Mouse (Mus musculus): ENCODE measurements around the gene Tkt. TPM values are rescaled to one million over a fixed set of nuclear protein-coding genes. Genes with fewer than 3 reads are reported as not detected.

Gene Tkt
- polyA plus RNA-seq, 2 experiments from 2014 or later: 231 to 349 TPM

- no peak for ATAC-seq
These were observed 38.8 kb downstream of the Tkt start for GRCm38 (mm10) chr14:30586780-30587461.

GRCm38 (mm10) chr14:30590041-30590645 is 42.0 kb downstream of the Tkt start:
- no peak for ATAC-seq

GRCm38 (mm10) chr14:30590918-30591317 is 42.8 kb downstream of the Tkt start:
- ATAC-seq: no peak

- ATAC-seq: peak; percentile 83
These were observed 43.3 kb downstream of the Tkt start for GRCm38 (mm10) chr14:30591417-30591816.

- ATAC-seq: no peak
These were observed 45.3 kb downstream of the Tkt start for GRCm38 (mm10) chr14:30593279-30594091.

GRCm38 (mm10) chr14:30594092-30594695 is 46.0 kb downstream of the Tkt start:
- ATAC-seq: no peak

GRCm38 (mm10) chr14:30595576-30596313 is 47.6 kb downstream of the Tkt start:
- no peak for ATAC-seq

GRCm38 (mm10) chr14:30596407-30596806 is 48.2 kb downstream of the Tkt start:
- no peak for ATAC-seq

- ATAC-seq: no peak
These were observed 49.0 kb downstream of the Tkt start for GRCm38 (mm10) chr14:30597142-30597541.

- ATAC-seq: no peak
These were observed 58.7 kb downstream of the Tkt start for GRCm38 (mm10) chr14:30606817-30607216.

GRCm38 (mm10) chr14:30607696-30608095 is 59.5 kb downstream of the Tkt start:
- ATAC-seq: no peak

- ATAC-seq: no peak
These were observed 60.0 kb downstream of the Tkt start for GRCm38 (mm10) chr14:30608176-30608575.

- ATAC-seq: no peak
These were observed 61.3 kb downstream of the Tkt start for GRCm38 (mm10) chr14:30609499-30609898.

- no peak for ATAC-seq
These were observed 62.1 kb downstream of the Tkt start for GRCm38 (mm10) chr14:30610304-30610703.

- no peak for ATAC-seq
These were observed 62.8 kb downstream of the Tkt start for GRCm38 (mm10) chr14:30610940-30611339.

GRCm38 (mm10) chr14:30612523-30612922 is 64.4 kb downstream of the Tkt start:
- ATAC-seq: peak; percentile 74

GRCm38 (mm10) chr14:30612962-30613715 is 65.0 kb downstream of the Tkt start:
- ATAC-seq: no peak

GRCm38 (mm10) chr14:30616751-30617150 is 68.6 kb downstream of the Tkt start:
- ATAC-seq: no peak

- no peak for ATAC-seq
These were observed 70.7 kb downstream of the Tkt start for GRCm38 (mm10) chr14:30618746-30619275.

- no peak for ATAC-seq
These were observed 71.9 kb downstream of the Tkt start for GRCm38 (mm10) chr14:30619982-30620578.

- ATAC-seq: no peak
These were observed 74.0 kb downstream of the Tkt start for GRCm38 (mm10) chr14:30622130-30622529.

Measured in CD4-positive, CD25-positive, alpha-beta regulatory T cell, adult 4 months (primary cell).